Mouse (Mus musculus) hindbrain, embryonic 11.5 days (tissue): ENCODE data around the gene Rpp25l. TPM values are rescaled to one million over a fixed set of nuclear protein-coding genes. Genes with fewer than 3 reads are reported as not detected.
"Not testable (repeated sequence)": the region's sequence is repeated elsewhere in the genome, so short reads cannot be mapped to it uniquely, and the experiment has no call there.

Source experiments
- ATAC-seq: fragments of 200-750 bp; cut with Nextera tagmentation; 2 replicates; pipeline ENCODE4 v1.8.0; 2017; ENCODE audit warnings: mild to moderate bottlenecking, moderate TSS enrichment, moderate library complexity; ENCODE audit not compliant: low FRiP score
- DNase-seq: peaks from one replicate; pipeline ENCODE4 v3.0.0-alpha.2; 2015; ENCODE audit warnings: low spot score
- H3K27ac ChIP-seq: fragments of 300-500 bp; sonication (generic); 2 replicates; pipeline ENCODE4 v1.5.1; 2014; ENCODE audit warnings: mild to moderate bottlenecking, low read depth, low read length
- H3K27me3 ChIP-seq: fragments of 300-500 bp; sonication (generic); 2 replicates; pipeline ENCODE4 v1.6.1; 2014; ENCODE audit warnings: mild to moderate bottlenecking, low read length, moderate library complexity, mixed read lengths; ENCODE audit not compliant: control insufficient read depth, insufficient read depth
- H3K36me3 ChIP-seq: fragments of 300-500 bp; sonication (generic); 2 replicates; pipeline ENCODE4 v1.6.1; 2014; ENCODE audit warnings: mild to moderate bottlenecking, low read length, moderate library complexity, mixed read lengths; ENCODE audit not compliant: control insufficient read depth, insufficient read depth
- H3K4me1 ChIP-seq: fragments of 300-500 bp; sonication (generic); replicated peaks from 2 replicates; pipeline ENCODE4 v1.6.1; 2014; ENCODE audit warnings: low read length, mixed read lengths; ENCODE audit not compliant: control insufficient read depth, insufficient read depth
- H3K4me2 ChIP-seq: fragments of 300-500 bp; sonication (generic); replicated peaks from 2 replicates; pipeline ENCODE4 v1.6.1; 2014; ENCODE audit warnings: mild to moderate bottlenecking, low read depth, low read length
- H3K4me3 ChIP-seq: fragments of 300-500 bp; sonication (generic); 2 replicates; pipeline ENCODE4 v1.5.1; 2014; ENCODE audit warnings: low read depth, low read length
- H3K9ac ChIP-seq: fragments of 300-500 bp; sonication (generic); 2 replicates; pipeline ENCODE4 v1.6.1; 2014; ENCODE audit warnings: low read depth, low read length
- H3K9me3 ChIP-seq: fragments of 300-500 bp; sonication (generic); 2 replicates; pipeline ENCODE4 v1.6.1; 2016; ENCODE audit warnings: low read length; ENCODE audit not compliant: control insufficient read depth
- WGBS: fragments of 180-500 bp; shearing (Covaris S2); extraction: QIAGEN DNeasy Blood & Tissue Kit; methylation state at CpG from one replicate; pipeline ENCODE4 v1.1.7; 2014; 5-methylcytosine and 5-hydroxymethylcytosine counted together
- polyA plus RNA-seq: library from polyadenylated mRNA; unstranded; fragments of >200 nt; fragmentation: Nextera tagmentation; extraction: Ambion mirVana; gene quantifications from 2 replicates; pipeline ENCODE4 v1.2.1, GENCODE M21; 2014

Rpp25l gene
- polyA plus RNA-seq, 1 experiment from 2014 or later: 80.0 TPM

DNA sequence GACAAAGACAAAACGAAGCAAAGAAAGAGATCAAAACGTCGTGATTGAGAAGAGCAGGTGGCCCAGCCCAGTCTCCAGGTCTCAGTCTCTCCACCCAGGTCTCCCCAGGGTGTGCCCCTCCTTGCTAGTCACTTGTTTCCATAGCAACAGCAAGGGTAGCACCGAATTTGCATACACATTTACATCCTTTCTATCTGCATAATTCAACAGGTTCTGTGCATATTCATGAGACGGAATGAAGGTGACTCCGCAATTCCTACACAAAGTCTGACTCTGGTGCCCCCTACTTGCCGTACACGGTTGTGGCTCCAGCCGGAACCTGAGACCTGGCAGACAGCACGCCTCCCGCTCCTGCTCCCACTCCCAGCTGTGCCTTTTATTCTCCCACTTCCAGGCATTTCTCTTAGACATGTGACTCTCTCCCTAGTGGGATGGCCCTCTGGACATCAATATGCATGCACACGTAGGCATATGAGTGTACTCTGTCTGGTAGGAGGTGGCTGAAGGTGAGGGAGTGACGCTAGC is 6.3 kb downstream of the Rpp25l start:
- Histone ChIP-seq H3K4me2 (peak overlapping the region; percentile 20), H3K9me3 (no peaks in the 10 kb centered on the region), H3K4me3 (no peak overlapping the region), H3K27ac (peak overlapping the region; percentile 2; the same call in 1 of the 2 replicates), H3K36me3 (no peaks in the 10 kb centered on the region), H3K27me3 (no peaks in the 10 kb centered on the region), H3K9ac (peak overlapping the region; percentile 8; the same call in 1 of the 2 replicates), H3K4me1 (peaks cover 18% of the 10 kb centered on the region)
- WGBS: 1% methylated on average over 13 of the region's 13 CpGs
- peak; percentile 86 for ATAC-seq
- peak; percentile 85 for DNase-seq

DNA sequence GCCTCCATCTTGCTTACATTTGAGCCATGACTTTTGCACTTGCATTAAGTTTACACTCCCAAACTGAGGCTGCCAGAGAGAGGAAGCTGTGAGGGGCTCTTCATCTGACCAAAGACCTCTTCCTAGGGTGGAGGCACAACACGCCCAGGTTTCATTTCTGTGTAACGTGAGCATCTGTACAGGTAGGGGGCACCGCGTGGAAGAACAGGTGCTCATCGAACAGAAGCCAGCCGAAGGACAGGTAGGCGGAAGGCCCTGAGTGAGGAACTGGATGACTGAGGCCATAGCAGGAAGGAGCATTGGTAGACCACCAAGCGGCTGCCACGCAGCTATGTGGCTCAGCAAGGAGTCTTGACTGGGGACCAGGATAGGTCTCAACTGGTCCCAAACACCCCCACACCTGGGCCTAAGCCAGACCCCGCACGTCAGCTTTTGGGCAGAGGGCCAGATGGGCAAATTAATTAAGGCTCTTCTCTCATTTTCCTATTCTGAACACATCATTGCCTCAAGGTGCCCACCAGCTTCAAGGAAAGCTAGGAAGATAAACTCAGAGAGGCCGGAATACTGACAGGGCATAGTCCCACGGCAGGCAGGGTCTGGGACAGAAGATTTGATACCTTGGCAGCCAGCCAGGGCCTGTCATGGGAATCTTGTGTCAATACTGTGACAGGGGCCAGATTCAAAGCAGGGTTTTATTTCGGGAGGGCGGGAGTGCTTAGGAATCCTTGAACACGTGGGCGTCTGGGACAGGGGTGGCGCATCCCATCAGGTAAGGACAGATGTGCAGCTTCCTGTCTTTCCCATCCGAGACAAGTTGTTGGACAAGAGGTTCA is 7.2 kb downstream of the Rpp25l start:
- H3K9ac ChIP-seq: no peak overlapping the region
- ATAC-seq (0 out of 2 replicates have a peak, but pooled peaks have one; percentile 6), DNase-seq (peak; percentile 21)
- 69% methylated on average over 19 of the region's 19 CpGs for WGBS
- no peaks in the 10 kb centered on the region for H3K36me3 ChIP-seq
- no peak overlapping the region for H3K4me3 ChIP-seq
- no peaks in the 10 kb centered on the region for H3K9me3 ChIP-seq
- H3K27ac ChIP-seq: peak overlapping the region; percentile 1; the same call in 1 of the 2 replicates
- no peak overlapping the region for H3K4me2 ChIP-seq
- H3K27me3 ChIP-seq: no peaks in the 10 kb centered on the region
- peaks cover 16% of the 10 kb centered on the region for H3K4me1 ChIP-seq

DNA sequence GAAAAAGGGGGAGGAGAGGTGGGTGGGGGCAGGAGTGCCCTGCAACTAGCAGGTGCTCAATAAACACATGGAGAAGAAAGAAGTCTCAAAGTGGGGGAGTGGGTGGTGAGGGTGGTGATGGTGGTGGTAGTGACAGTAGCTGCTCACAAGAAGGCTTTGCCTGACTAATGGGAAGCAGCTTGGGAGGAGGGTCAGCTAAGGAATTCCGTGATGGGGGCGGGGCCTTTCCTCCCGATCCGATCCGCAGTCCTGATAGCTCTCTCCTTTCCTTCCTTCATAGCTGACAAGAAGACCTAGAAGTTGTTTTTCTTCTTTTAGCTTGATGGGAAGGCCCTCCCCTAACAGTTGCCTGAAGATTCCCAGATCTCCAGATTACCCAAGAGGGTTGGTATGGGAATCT is 8.7 kb downstream of the Rpp25l start:
- no peak overlapping the region for H3K27ac ChIP-seq
- H3K4me1 ChIP-seq: peaks cover 16% of the 10 kb centered on the region
- H3K4me3 ChIP-seq: no peak overlapping the region
- H3K36me3 ChIP-seq: no peaks in the 10 kb centered on the region
- no peaks in the 10 kb centered on the region for H3K27me3 ChIP-seq
- H3K4me2 ChIP-seq: no peak overlapping the region
- 7% methylated on average over 5 of the region's 5 CpGs for WGBS
- no peak overlapping the region for H3K9ac ChIP-seq
- peak; percentile 33 for DNase-seq
- H3K9me3 ChIP-seq: no peaks in the 10 kb centered on the region
- no peak for ATAC-seq

DNA sequence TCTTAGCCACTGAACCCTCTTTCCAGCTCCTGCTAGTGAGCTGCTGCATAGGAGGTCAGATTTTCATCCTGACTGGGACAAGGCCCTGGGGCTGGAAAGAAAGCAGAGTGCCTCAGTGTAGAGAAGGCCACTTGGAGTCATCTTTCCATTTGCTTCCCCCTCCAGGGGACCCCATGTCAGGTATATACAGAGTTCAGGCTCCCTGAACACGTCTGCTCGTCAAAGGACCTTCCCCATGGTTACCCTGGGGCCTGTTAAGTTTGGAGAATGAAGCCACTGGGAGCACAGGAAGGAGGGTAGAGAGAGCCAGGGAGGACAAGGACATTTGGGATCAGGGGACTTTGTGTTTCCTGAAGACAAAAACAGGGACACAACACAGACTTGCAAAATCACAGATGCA is 11.1 kb downstream of the Rpp25l start:
- not testable (repeated sequence) for H3K27ac ChIP-seq, H3K27me3 ChIP-seq, H3K9me3 ChIP-seq, DNase-seq, H3K4me2 ChIP-seq, H3K36me3 ChIP-seq, H3K9ac ChIP-seq, H3K4me3 ChIP-seq, ATAC-seq
- H3K4me1 ChIP-seq: peaks cover 12% of the 10 kb centered on the region
- WGBS: 57% methylated on average over 2 of the region's 2 CpGs

DNA sequence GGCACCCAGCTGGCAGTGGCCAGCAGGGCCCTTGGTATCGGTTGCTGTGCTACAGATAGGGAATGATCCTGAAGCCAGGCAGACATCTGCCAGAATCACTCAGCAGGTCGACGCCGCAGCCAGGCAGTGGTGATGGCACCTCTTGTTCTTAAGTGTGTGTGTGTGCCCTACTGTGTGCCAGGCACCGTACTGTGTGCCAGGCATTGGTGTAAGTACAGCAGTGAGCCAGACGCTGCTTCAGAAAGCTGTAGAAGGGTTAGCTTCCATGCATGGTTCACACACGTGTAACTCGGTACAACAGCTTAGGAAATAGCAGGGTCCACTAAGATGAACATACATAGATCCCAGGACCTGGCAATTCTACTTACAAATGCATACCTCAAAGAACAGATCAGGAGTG is 13.1 kb downstream of the Rpp25l start:
- H3K9ac ChIP-seq, H3K27ac ChIP-seq, ATAC-seq, H3K4me1 ChIP-seq, H3K4me2 ChIP-seq, H3K36me3 ChIP-seq, H3K27me3 ChIP-seq, H3K9me3 ChIP-seq, DNase-seq, H3K4me3 ChIP-seq: not testable (repeated sequence)
- 79% methylated on average over 2 of the region's 8 CpGs for WGBS

DNA sequence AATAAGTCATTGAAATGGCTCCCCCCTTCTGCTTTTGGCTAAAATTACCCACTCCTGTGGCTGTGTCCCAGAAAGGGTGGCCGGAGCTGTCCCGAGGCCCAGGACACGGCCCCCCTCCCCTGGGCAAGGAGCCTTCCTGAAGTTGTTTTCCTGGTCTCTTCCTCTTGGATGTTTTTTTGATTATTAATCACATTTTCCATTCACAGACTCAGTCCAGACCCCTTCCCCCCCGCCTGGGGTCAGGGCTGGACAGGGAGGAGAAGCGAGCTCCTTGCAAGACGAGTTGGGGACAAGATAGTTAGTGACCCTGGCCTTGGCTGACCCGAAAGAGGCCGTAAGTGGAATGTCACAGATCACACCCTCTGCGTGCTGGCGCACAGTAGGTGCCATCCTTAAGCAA is 13.6 kb downstream of the Rpp25l start, which contains the start of gene Il11ra1:
TSS of gene Il11ra1 (plus strand) at position 207 of the 400 bp plus-strand sequence.
- WGBS: 71% methylated on average over 9 of the region's 10 CpGs
- ATAC-seq, DNase-seq: not testable (repeated sequence)

DNA sequence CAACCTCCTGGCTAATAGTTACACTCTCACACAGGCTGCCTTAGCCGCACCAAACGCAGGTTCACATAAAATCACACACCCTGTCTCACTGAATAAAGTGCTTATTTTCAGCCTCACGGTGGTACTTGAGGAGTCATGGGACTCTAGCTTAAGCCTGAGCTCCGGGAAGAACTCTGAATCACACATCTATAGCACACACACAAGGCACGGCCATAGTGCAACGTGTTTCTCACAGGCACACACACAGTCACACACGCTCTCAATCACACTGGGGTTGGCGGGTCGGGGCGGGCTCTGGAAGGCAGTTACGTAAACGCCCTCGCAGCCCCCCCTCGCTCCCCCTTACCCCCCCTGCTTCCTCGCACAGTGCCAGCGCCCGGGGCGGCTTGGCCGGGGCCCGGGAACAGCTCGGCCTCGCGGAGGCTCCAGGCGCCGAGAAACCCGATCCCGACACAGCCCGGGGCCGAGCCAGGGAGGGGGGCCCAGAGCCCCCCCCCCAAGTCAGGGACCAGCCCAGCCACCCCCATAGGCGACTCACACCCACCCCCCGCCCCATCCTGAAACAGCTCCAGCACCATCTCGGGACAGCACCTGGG is 14.8 kb downstream of the Rpp25l start:
- H3K27me3 ChIP-seq, H3K9me3 ChIP-seq, H3K4me3 ChIP-seq, ATAC-seq, H3K4me2 ChIP-seq, H3K9ac ChIP-seq, H3K36me3 ChIP-seq, H3K4me1 ChIP-seq, H3K27ac ChIP-seq, DNase-seq: not testable (repeated sequence)
- WGBS: 7% methylated on average over 18 of the region's 32 CpGs

More for the DNA sequence above, 13.6 kb downstream of the Rpp25l start, which contains the start of gene Il11ra1:
- H3K36me3 ChIP-seq, H3K27me3 ChIP-seq, H3K4me1 ChIP-seq, H3K9me3 ChIP-seq, H3K4me3 ChIP-seq, H3K4me2 ChIP-seq, H3K9ac ChIP-seq, H3K27ac ChIP-seq: not testable (repeated sequence)

DNA sequence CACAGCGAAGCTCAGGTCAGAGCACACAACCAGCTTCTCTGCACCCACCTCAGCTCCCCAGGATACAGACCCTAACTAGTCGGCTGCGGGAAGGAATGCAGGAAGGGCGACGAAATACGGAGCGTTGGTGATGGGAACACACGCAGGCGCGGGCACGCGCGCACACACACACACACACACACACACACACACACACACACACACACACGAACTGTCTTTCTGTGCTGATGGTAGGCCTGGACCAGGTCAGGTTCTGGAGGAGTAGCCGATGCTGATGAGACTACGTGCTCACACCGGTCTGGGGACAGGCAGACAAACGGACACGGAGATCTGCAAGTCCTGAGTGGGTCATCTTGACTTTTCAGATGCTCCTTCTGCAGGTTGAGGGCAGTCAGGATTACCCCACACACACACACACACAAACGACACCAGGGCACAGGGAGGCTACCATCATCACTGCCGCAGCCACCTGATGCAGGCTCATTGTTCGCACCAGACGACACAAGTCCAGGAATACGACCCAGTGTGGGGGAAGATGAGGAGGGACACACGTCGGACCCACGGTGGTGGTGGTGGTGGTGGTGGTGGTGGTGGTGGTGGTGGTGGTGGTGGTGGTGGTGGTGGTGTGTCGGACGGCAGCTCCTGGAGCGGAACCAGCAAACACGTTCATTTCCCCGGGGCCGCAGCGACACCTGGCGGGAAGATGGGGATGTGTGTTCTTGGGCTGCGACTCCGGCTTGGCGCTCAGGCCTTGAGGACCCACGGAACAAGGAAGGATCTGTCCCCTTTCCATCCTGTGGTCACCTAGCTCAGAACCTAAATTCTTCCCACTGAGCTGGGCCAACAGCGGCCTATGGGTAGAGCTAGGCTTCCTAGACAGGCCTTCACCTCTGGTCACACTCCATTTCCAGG is 16.1 kb downstream of the Rpp25l start, which contains the start of gene Cntfr:
TSS of gene Cntfr (minus strand) at position 160 of the 912 bp plus-strand sequence.
- H3K36me3 ChIP-seq, H3K9me3 ChIP-seq, H3K4me3 ChIP-seq, ATAC-seq, H3K27me3 ChIP-seq, H3K27ac ChIP-seq, H3K9ac ChIP-seq, H3K4me1 ChIP-seq, H3K4me2 ChIP-seq: not testable (repeated sequence)
- DNase-seq: peak; percentile 81
- WGBS: 16% methylated on average over 25 of the region's 40 CpGs
